Mouse (Mus musculus) adrenal gland, postnatal 4 days (tissue): ENCODE results near the gene Rsf1. TPM values are rescaled to one million over a fixed set of nuclear protein-coding genes. Genes with fewer than 3 reads are reported as not detected.

Source experiments
- DNase-seq, 2 experiments: peaks; one replicate each; pipeline ENCODE4 v3.0.0; 2021 to 2022; ENCODE audit warnings: low spot score in 2 of 2, mixed read lengths in 2 of 2
- total RNA-seq, 2 experiments: library from RNA; stranded (reverse); gene quantifications; 2 replicates each; pipeline ENCODE4 v1.2.3; 2021

The Rsf1 gene
- total RNA-seq, 2 experiments from 2014 or later, result 35.4 to 40.4 TPM

DNA sequence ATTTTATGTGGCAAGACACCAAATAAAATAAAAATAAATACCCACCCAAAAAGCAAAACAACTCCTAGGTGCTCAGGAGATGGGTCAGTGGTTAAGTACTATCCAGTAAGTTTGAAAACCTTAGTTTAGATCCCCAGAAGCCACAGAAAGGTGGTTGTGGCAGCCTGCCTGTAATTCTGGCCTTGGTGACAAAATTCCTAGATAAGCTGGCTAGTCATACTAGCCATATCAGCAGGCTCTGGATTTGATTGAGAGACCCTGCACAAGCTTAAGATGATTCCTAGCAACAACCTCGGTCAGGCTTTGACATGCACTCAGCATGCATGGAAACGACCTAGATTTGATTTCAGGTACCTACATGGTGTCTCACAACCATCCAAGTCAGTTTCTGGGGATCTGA lies 49.7 kb downstream of the Rsf1 start:
- DNase-seq, result no peak

DNA sequence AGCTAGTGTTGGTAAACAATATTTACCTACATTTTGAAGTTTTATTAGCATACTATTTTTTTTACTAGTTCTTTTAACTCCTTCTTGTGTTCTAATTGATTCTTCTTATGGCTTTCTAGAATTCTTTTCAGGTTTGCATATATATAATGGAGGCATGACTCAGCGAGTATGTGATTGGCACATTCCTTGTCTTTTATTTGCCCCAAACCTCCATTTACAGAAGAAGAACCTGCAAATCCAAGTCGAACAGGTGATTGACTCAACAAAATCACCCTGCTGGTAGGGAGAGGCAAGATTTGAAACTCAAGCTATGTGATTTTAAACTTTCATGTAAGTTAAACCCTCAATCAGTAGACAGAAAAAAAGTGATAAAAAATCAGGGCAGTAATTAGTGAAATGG lies 51.6 kb downstream of the Rsf1 start:
- DNase-seq, result no peak

- DNase-seq, result no peak
Observed at GRCm38 (mm10) chr7:97632897-97633296, 53.2 kb downstream of the Rsf1 start.

DNA sequence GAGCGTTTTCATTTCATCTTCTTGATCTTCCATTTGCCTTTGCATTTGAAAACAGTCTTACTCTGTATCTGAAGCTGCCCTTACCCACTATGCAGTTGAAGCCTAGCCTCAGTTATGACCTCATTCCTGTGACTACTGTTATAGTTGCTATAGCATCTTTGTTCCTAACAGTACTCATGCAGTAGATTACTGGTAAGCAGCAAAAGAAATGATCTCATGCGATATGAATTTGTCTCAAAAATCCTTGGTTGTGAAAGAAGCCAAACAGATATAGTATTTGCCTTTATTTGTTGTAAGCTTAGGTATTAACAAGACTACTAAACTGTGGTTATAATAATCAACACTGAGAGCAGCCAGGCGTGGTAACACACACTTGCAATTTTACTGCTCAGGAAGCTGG lies 65.4 kb downstream of the Rsf1 start:
- no peak for DNase-seq

GRCm38 (mm10) chr7:97647656-97648055 lies 68.0 kb downstream of the Rsf1 start:
- no peak for DNase-seq

- DNase-seq, result no peak
Observed at GRCm38 (mm10) chr7:97650729-97651128, 71.0 kb downstream of the Rsf1 start.

- DNase-seq, result no peak
Observed at GRCm38 (mm10) chr7:97656144-97656543, 76.5 kb downstream of the Rsf1 start.

DNA sequence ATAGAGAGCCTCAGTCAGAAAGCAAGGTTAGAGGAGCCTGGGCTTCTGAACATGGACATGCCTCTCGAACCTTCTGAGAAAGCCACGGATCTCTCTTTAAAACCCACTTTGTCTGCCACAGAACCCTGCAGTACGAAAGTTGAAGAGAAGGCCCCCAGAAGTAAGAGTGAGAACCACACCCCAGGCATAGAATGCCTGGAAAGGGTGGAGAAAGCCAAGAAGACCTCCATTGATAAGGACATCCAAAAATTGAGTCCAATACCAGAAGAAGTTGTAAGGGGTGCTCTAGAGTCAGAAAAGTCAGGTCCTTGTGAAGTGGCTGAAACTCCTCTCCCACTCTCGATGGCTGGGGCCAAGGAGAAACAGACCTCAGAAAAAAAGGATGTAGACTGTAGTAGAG lies 81.9 kb downstream of the Rsf1 start:
- DNase-seq, result no peak

DNA sequence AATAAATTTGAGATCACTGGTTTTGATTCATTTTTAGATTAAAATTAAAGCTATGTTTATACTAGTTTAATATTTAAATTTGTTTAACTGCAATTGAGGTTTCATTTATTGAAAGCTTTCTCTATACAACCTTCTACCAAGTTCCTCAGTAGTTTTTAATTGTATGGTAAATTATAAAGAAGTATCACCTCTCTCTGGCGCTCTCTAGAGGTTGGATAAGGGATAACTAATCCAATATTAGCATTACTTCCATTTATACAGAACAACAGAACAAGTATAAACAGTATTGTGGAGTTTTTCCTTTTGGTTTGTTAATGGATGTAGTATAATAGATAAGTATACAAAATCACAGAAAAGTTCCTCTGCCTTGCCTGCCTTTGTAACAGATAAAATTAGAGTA lies 99.5 kb downstream of the Rsf1 start:
- DNase-seq, result no peak

DNA sequence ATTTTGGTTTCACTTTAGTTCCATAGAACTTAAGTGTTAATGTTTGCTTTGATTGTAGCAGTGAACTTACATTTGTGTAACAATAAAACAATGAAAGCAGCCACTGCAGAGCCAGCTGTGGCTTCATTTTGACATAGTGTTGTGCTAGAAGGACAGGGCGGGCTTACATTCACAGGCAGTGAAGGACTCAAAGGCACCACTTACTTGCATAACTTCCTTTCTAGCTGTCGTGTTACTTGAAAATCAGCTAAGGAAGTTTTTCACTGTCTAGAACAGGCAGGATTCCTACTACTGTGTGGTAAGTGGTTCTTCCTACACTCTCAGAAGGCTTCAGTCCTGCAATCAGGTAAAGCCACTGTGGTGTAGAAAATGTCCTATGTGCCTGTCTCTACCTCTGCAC lies 108.1 kb downstream of the Rsf1 start:
- DNase-seq, result no peak

DNA sequence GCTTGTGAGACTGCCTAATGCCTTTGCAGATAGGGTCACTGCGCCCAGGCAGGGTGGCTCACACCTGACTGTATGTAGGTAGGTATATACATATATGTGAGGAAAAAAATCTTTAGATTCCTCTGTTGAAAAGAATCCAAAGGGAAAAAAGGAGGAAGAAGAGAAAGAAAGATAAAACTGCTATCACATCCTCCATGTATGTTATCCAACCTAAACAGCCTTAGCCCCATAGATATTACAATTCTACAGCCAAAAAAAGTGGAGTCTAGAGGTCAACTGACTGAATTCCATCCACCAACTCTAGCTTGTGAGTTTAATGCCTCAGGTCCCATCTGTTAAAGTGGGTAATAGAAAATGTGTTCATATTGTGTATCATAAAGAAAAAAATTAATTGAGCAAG lies 115.8 kb downstream of the Rsf1 start:
- DNase-seq, result no peak

- peak in 1 of 2 experiments; percentile 4 for DNase-seq
Observed at GRCm38 (mm10) chr7:97696133-97696505, 116.4 kb downstream of the Rsf1 start.

- DNase-seq, result peak; percentile 77 to 78
Observed at GRCm38 (mm10) chr7:97696506-97697254, 117.0 kb downstream of the Rsf1 start, which contains the start of gene Clns1a. Gene Clns1a (plus strand): TSS chr7:97696634.

- DNase-seq, result no peak
Observed at GRCm38 (mm10) chr7:97700173-97700572, 120.5 kb downstream of the Rsf1 start.

- DNase-seq, result no peak
Observed at GRCm38 (mm10) chr7:97701106-97701505, 121.4 kb downstream of the Rsf1 start.

- no peak for DNase-seq
Observed at GRCm38 (mm10) chr7:97707123-97707522, 127.4 kb downstream of the Rsf1 start.

DNA sequence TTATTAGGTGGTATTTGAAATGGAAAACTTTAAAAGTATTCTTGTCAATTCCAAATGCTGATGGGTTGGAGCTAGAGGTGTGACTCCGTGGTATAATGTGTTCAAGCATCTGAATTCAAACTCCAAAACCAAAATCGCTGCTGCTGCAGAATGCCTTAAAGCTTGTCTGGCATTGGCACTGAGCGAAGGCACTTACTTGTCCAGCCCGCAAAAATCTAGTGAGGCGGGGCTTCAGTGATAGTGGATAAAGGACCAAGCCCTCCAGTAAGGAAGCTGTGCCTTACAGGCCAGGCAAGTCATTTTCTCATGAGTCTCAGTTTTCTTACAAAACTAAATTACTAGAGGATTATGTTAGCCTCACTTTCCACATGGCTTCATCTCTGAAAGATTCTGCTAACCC lies 128.1 kb downstream of the Rsf1 start:
- no peak for DNase-seq

DNA sequence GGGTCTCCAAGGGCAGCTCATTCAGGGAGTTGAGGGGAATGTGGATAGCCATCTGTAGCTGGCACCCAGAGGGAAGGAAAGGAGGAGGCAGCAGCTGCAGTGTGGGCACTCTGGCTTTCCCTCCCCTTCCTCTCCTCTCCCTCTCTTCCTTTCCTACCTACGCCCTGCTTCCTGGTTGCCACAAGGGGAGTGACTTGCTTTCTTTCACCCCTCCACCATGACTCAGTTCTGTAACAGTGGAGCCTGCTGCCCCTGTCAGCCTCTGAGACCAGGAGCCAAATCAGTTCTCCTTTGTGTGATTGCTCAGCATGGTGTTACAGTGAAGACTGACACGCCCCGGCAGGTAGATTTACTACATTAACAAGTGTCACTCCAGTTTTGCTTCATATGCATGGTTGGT lies 129.5 kb downstream of the Rsf1 start:
- DNase-seq, result no peak

- DNase-seq, result no peak
Observed at GRCm38 (mm10) chr7:97714651-97715050, 135.0 kb downstream of the Rsf1 start.

DNA sequence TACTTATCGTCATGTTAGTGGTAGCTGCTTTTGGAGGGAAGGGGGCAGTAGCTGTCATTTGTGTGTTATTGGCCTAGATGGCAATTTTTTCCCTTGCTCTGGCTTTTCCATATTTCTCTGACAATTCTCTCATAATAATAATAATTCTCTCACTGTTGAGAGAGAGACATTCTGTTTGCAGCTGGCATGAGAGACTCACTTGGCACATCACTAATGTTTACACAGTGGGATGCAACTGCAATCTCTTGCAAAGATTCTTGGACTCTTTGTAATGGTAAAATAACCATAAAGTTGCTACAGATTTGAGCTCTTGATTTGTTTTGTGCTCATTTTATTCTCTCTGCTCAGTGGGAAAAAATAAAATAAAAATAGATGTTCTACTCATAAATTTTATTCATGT lies 137.6 kb downstream of the Rsf1 start:
- no peak for DNase-seq

DNA sequence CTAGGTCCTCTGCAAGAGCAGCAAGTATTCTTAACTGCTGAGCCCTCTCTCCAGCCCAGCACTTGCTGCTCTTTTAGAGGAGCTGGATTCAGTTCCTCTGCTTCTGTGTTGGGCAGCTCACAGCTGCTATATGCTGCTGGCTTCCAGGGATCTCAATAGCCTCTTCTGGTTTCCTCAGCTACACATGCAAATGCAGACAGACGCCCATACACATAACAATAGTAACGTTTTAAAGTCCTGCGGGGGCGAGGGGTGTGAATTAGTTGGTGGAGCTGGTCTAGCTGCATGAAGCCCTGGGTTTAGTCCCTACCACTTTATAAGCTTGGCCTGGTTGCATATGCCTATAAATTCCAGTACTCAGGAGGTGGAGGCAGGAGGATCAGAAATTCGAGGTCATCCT lies 139.4 kb downstream of the Rsf1 start:
- no peak for DNase-seq

- DNase-seq, result no peak
Observed at GRCm38 (mm10) chr7:97720109-97720508, 140.4 kb downstream of the Rsf1 start.

DNA sequence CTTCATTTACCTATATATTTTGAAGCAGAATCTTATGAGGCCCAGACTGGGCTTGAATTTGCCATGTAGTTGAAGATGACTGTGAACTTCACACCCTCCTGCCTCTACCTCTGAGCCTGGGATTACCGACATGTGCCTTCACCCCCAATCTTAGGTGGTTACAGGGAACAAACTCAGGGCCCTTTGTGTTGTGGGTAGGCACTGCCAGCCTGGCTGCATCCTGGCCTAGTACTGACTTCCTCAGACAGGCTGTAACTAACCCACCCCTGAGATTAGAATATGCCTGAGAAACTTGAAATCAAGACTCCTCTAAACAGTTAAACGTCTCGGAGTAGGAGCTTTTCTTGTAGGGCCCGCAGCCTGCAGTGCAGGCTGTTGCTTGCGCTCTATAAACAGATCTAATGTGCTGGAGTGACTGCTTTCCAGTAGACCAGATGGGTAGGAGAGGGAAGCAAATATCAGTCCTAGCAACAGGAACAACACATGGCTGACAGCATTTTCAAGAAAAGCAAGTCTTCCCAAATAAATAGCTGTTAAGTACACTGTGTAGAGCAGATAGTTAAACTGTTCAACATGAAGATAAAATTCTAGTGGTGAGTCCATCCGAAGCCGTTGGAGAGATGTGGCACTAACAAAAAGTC lies 142.7 kb downstream of the Rsf1 start:
- DNase-seq, result no peak
